Mouse (Mus musculus) liver, embryonic 14.5 days (tissue): ENCODE measurements around the gene Adamts9. TPM values are rescaled to one million over a fixed set of nuclear protein-coding genes. Genes with fewer than 3 reads are reported as not detected.

Experiments
- ATAC-seq: fragments of 200-750 bp; cut with Nextera tagmentation; 2 replicates; pipeline ENCODE4 v1.8.0; 2017; ENCODE audit warnings: moderate number of reproducible peaks, mild to moderate bottlenecking, moderate library complexity; ENCODE audit not compliant: insufficient read depth
- DNase-seq, 3 experiments: peaks; one replicate each; pipeline ENCODE4 v3.0.0-alpha.2; 2012 to 2013; ENCODE audit warnings: low read depth in 3 of 3, low spot score in 3 of 3
- H3K27ac ChIP-seq: fragments of 300-500 bp; sonication (generic); 2 replicates; pipeline ENCODE4 v1.5.1; 2014; ENCODE audit warnings: moderate library complexity, mild to moderate bottlenecking, control low read depth, inconsistent platforms
- H3K27me3 ChIP-seq: fragments of 300-500 bp; sonication (generic); 2 replicates; pipeline ENCODE4 v1.6.1; 2014; ENCODE audit warnings: mild to moderate bottlenecking, low read length, moderate library complexity; ENCODE audit not compliant: control insufficient read depth, insufficient read depth
- H3K36me3 ChIP-seq: fragments of 300-500 bp; sonication (generic); replicated peaks from 2 replicates; pipeline ENCODE4 v1.6.1; 2014; ENCODE audit warnings: low read depth; ENCODE audit not compliant: control insufficient read depth, insufficient read depth
- H3K4me1 ChIP-seq, 2 experiments: fragments of 200-500 bp in 1 of 2; fragments of 300-500 bp in 1 of 2; sonication (generic) in 1 of 2; replicated peaks; 2 replicates each; pipeline ENCODE4 v1.6.1; 2012 to 2014; ENCODE audit warnings: antibody characterized with exemption in 1 of 2, inconsistent platforms in 1 of 2, low read length in 1 of 2; ENCODE audit not compliant: control insufficient read depth in 2 of 2, insufficient read depth in 2 of 2
- H3K4me2 ChIP-seq: fragments of 300-500 bp; sonication (generic); 2 replicates; pipeline ENCODE4 v1.6.1; 2014; ENCODE audit warnings: low read depth, mild to moderate bottlenecking, control low read depth, moderate library complexity
- H3K4me3 ChIP-seq, 2 experiments: fragments of 200-500 bp in 1 of 2; fragments of 300-500 bp in 1 of 2; sonication (generic) in 1 of 2; 2 replicates each; pipeline ENCODE4 v1.5.1; 2012 to 2014; ENCODE audit warnings: low read depth in 2 of 2, low read length in 2 of 2, mild to moderate bottlenecking in 2 of 2, control low read depth in 1 of 2, inconsistent platforms in 1 of 2, moderate library complexity in 1 of 2; ENCODE audit not compliant: insufficient read depth in 1 of 2
- H3K9ac ChIP-seq: fragments of 300-500 bp; sonication (generic); replicated peaks from 2 replicates; pipeline ENCODE4 v1.6.1; 2014; ENCODE audit warnings: mild to moderate bottlenecking, control low read depth, moderate library complexity
- H3K9me3 ChIP-seq: fragments of 300-500 bp; sonication (generic); 2 replicates; pipeline ENCODE4 v1.6.1; 2016; ENCODE audit warnings: low read length, mixed read lengths; ENCODE audit not compliant: control insufficient read depth
- CTCF ChIP-seq: IDR thresholded peaks from 2 replicates; pipeline ENCODE4 v1.5.1; 2016; ENCODE audit warnings: antibody characterized with exemption, low read depth, control low read depth
- EP300 ChIP-seq: IDR thresholded peaks from 2 replicates; pipeline ENCODE4 v1.6.1; 2016; ENCODE audit warnings: antibody characterized with exemption, low read depth
- WGBS: fragments of 180-500 bp; shearing (Covaris S2); extraction: QIAGEN DNeasy Blood & Tissue Kit; methylation state at CpG from one replicate; pipeline ENCODE4 v1.1.7; 2014; ENCODE audit not compliant: insufficient replicate concordance; 5-methylcytosine and 5-hydroxymethylcytosine counted together
- polyA plus RNA-seq, 2 experiments: library from polyadenylated mRNA; depleted of rRNA in 1 of 2; stranded (reverse) in 1 of 2; unstranded in 1 of 2; fragments of >200 nt; fragmentation: Nextera tagmentation in 1 of 2; extraction: Ambion mirVana in 1 of 2; gene quantifications; 2 replicates each; pipeline versions ENCODE4 v1.2.1 to v1.2.3; 2012 to 2014

Adamts9 gene
- polyA plus RNA-seq, 2 experiments, result 0.50 to 1.2 TPM

DNA sequence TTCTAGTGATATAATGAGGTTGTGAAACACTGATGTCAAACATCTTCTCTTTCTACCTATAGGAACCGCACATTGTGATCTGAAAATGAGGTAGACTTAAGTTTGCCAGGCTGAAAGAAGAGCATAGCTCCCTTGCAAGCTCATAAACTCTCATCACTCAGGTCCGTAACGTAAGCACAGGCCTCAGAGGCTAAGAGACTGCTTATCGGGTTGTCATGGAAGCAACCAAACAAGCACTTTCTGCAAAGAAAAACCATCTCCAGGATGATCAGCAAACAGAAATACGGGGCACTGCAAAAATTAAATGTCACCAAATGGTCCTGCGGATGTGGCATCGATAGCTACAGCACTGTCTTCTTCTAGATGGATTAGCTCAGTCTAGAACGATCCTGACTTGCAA is 97.4 kb downstream of the Adamts9 start:
- no peaks in the 10 kb centered on the region for H3K27me3 ChIP-seq
- TF ChIP-seq CTCF (no peak), EP300 (no peak)
- WGBS, result 68% methylated on average over 8 of the region's 8 CpGs

GRCm38 (mm10) chr6:92843474-92843873 is 99.8 kb downstream of the Adamts9 start:
- Histone ChIP-seq H3K4me1 (no peaks in the 10 kb centered on the region), H3K4me2 (no peak overlapping the region), H3K36me3 (no peaks in the 10 kb centered on the region), H3K27me3 (no peaks in the 10 kb centered on the region), H3K4me3 (no peak overlapping the region), H3K9ac (no peak overlapping the region), H3K9me3 (no peaks in the 10 kb centered on the region), H3K27ac (no peak overlapping the region)
- ATAC-seq, result no peak
- no peak for TF ChIP-seq EP300
- WGBS, result 60% methylated on average over 2 of the region's 2 CpGs
- DNase-seq, result no peak

More for the DNA sequence above, 97.4 kb downstream of the Adamts9 start:
- Histone ChIP-seq H3K27ac (no peak overlapping the region), H3K4me2 (no peak overlapping the region), H3K4me1 (no peaks in the 10 kb centered on the region), H3K9ac (no peak overlapping the region), H3K36me3 (no peaks in the 10 kb centered on the region), H3K4me3 (no peak overlapping the region), H3K9me3 (no peaks in the 10 kb centered on the region)
- DNase-seq (no peak), ATAC-seq (no peak)

DNA sequence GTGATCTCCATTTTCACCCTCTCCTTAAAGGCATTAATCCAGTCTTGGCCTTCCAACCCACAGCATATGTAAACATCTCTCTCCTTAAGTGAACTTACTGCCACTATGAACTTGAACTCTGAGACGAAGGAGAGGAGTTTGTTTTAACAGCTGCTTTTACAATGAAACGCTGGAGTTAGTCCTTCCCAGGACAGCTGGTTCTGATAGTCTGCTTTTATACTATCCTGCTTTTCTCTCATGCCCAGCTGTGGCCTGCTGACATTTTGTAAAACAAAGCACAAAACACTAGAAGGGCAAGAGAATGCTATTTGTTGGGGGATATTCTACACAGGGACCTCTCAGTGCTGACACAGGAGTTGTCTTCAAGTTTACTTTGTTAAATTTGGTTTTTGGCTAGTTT is 101.3 kb downstream of the Adamts9 start:
- ATAC-seq, result no peak
- no peak overlapping the region for H3K27ac ChIP-seq
- no peaks in the 10 kb centered on the region for H3K9me3 ChIP-seq
- H3K9ac ChIP-seq, result no peak overlapping the region
- no peak for TF ChIP-seq CTCF
- TF ChIP-seq EP300, result no peak
- DNase-seq, result no peak
- WGBS, result 33% methylated on average over 2 of the region's 2 CpGs
- H3K36me3 ChIP-seq, result no peaks in the 10 kb centered on the region
- H3K27me3 ChIP-seq, result no peaks in the 10 kb centered on the region
- no peaks in the 10 kb centered on the region for H3K4me1 ChIP-seq
- no peak overlapping the region for H3K4me2 ChIP-seq
- H3K4me3 ChIP-seq, result no peak overlapping the region

- Histone ChIP-seq H3K36me3 (no peaks in the 10 kb centered on the region), H3K4me1 (no peaks in the 10 kb centered on the region), H3K4me2 (no peak overlapping the region), H3K9me3 (no peaks in the 10 kb centered on the region), H3K27me3 (no peaks in the 10 kb centered on the region), H3K9ac (no peak overlapping the region), H3K27ac (no peak overlapping the region), H3K4me3 (no peak overlapping the region)
- TF ChIP-seq CTCF (no peak), EP300 (no peak)
- DNase-seq (no peak), ATAC-seq (no peak)
- 68% methylated on average over 2 of the region's 2 CpGs for WGBS
Observed at GRCm38 (mm10) chr6:92831106-92831505, 112.2 kb downstream of the Adamts9 start.

- DNase-seq (no peak), ATAC-seq (no peak)
- H3K4me1 ChIP-seq, result no peaks in the 10 kb centered on the region
- H3K9me3 ChIP-seq, result no peaks in the 10 kb centered on the region
- no peak overlapping the region for H3K27ac ChIP-seq
- 63% methylated on average over 2 of the region's 2 CpGs for WGBS
- no peak overlapping the region for H3K4me2 ChIP-seq
- H3K36me3 ChIP-seq, result no peaks in the 10 kb centered on the region
- H3K4me3 ChIP-seq, result no peak overlapping the region
- H3K9ac ChIP-seq, result no peak overlapping the region
- TF ChIP-seq EP300, result no peak
- TF ChIP-seq CTCF, result no peak
- no peaks in the 10 kb centered on the region for H3K27me3 ChIP-seq
Observed at GRCm38 (mm10) chr6:92829148-92829547, 114.1 kb downstream of the Adamts9 start.
